Mouse (Mus musculus): ENCODE data around the gene Fcnb.

The Fcnb gene

GRCm38 (mm10) chr2:28031860-28032259, 52.8 kb downstream of the Fcnb start:
- DNase-seq (ENCODE audit: low spot score), result no peak

All from urinary bladder, postnatal 14 days (tissue).